Mouse (Mus musculus): ENCODE data around the gene Glis2.

- TF ChIP-seq CEBPB (IDR thresholded peaks at IDR 0.05; ENCODE audit: low read depth) (no peak), CTCF (IDR thresholded peaks at IDR 0.05; ENCODE audit: control insufficient read depth, insufficient read depth, insufficient read length) (no peak), MAX (IDR thresholded peaks at IDR 0.05) (no peak), USF1 (IDR thresholded peaks at IDR 0.05; ENCODE audit: low read depth) (no peak), MYOG (IDR thresholded peaks at IDR 0.05; ENCODE audit: control insufficient read depth, extremely low read depth, insufficient read length) (no peak), MYOD1 (IDR thresholded peaks at IDR 0.05; ENCODE audit: control insufficient read depth, insufficient read length, low read depth) (no peak)
Observed at GRCm38 (mm10) chr16:4655764-4656570, 61.5 kb downstream of the Glis2 start.

Data from C2C12 (cell line).